Mouse (Mus musculus): ENCODE measurements at regions not wholly inside any gene's neighbourhood (a gene's known extent, or its start where the extent isn't known, plus 50 kb on each side); places are given as distances from the start of the nearest gene placed in this dataset.
"Not testable (repeated sequence)": the region's sequence is repeated elsewhere in the genome, so short reads cannot be mapped to it uniquely, and the experiment has no call there.

DNA sequence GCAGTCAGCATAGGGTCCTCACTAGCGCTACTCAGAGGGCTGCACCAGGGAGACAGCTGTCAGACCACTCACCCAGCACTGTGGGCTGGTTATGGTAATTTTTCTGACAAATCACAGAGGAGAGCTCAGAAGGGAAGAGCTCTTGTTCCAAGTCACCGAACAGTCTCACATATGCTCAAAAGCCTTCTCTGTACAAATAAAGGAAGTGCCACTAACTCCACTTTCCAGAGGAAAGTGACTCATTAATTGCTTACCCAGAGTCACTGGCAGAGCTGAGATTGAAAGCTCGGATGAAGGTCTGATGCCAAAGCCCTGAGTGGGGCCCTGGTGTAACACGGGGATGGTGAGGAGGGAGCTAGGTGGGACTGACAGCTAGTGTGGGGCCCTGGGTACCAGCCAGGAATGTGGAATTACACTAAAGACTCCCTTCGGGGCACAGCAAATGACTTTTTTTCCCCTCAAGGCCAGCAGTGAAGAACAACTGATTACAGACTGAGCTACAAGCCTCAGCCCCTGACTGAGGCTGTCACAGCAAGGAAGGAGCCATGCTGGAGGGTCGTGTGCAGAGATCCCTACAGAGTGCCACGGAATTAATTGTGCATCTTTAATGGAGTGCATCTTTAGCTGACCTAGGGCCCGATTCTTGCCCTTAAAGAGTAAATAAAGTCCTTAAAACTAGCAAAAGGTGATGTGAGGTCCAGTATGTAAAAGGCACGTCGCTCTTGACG is 155.6 kb upstream of the Ubl3 start:
- DNase-seq (ENCODE audit: low spot score in 2 of 2) = peak in 1 of 2 experiments; percentile 53

DNA sequence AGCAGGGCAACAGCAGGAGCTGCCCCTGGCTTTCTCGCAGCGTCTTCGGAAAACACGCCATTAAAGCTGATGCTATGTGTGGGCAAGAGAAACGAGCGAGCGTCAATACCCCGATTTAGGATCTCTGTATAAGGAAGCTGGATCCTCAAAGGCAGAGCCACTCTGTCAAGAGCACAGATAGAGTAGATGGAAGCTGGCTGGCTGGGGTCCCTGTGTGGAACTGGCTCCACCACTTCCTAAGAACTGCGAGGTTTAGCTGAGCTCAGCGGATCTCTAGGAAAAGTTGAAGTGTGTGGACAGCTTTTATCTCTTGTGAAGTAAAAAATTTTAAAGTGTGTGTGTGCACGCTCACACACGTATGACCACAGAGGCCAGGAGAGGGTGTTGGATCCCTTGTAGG is 154.7 kb upstream of the Ubl3 start:
- no peak for DNase-seq (ENCODE audit: low spot score in 2 of 2)

DNA sequence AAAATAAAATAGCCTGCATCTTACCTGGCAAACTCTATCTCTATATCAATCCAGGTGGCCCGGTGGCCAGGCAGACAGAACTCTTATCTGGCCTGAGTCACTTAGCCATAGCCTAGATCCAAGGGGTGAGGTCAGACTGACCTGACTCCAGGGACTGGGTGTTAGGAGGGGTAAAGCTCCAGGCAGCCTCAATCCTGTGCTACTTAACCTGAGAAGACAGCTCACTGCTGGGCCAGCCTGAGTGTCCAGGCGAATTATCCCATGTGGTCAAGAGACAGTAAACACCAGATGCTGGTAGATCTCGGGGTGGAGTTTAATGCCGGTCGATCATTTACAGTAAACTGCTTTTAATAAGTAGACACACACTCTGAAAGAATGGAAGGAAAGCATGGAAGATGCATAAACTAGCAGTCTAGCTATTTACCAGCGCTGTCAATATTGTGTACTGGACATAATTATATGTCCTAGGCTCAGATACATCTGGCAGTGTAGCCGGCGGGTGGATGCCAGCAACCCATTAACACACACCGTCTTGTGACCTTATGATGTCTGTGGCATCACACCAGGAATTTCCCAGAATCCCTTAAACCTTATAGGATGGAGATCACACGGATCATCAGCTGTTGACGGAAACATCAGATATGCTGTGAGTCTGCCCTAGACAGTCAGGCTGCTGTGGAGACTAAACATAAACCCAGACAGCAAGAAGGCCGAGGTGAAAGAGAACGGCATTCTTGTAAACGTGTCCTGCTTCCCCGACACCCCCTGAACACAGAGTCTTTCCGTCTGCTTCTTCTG is 153.9 kb upstream of the Ubl3 start:
- DNase-seq (ENCODE audit: low spot score in 2 of 2) = no peak

DNA sequence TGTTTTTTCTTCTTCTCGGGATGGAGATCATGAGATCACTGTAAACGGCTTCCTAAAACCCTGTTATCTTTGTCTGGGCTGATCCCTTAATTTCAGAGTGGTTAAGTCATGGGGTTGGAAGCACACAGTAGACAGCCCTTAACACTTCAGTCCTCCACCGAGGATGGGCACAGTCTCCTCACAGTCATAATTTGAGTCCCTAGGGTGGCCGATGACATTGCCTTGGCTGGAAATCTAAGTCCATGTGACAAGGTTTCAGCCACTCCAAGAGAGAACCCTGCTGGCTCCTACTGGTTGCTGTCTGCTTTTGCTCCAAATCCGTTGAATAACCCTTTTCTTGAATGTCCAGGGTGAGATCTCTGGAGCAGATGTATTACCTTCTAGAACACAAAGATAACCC is 152.2 kb upstream of the Ubl3 start:
- no peak for DNase-seq (ENCODE audit: low spot score in 2 of 2)

DNA sequence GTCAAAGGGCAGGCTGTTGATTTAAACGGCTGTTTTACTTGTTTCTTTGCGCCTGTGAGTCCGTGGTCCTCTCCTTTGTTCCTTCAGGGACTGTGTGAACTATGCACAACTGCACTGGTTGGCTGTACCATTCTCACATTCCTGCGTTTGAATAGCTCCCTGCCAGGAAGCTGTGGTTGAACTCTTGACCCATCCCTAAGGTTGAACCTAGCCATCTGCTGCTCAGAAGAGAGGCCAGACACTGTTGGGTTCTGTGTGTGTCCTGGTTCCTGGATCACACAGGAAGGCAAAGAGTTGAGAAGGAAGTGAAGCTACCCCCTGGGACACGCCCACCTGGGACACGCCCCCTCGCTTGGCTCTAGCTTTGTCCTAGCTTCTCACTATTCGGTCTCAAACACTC is 149.3 kb upstream of the Ubl3 start:
- no peak for DNase-seq (ENCODE audit: low spot score in 2 of 2)

DNA sequence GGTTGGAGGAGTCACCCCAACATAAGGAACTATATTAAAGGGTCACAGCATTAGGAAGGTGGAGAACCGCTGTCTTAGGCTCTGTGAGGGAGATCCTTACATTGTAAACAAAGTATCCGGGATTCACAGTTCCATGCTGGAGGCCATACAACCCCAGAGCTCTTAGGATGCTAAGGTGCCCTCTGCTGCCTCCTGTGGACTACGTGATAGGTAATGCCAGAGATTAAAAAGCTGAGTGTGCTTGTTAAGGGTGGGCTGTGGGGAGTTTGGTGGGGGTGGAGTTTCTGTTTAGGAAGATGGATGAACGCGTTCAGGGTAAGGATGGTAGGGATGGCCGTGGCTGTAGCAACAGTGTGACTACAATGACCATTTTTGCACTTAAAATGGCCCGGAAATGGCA is 148.4 kb upstream of the Ubl3 start:
- DNase-seq (ENCODE audit: low spot score in 2 of 2) = no peak

DNA sequence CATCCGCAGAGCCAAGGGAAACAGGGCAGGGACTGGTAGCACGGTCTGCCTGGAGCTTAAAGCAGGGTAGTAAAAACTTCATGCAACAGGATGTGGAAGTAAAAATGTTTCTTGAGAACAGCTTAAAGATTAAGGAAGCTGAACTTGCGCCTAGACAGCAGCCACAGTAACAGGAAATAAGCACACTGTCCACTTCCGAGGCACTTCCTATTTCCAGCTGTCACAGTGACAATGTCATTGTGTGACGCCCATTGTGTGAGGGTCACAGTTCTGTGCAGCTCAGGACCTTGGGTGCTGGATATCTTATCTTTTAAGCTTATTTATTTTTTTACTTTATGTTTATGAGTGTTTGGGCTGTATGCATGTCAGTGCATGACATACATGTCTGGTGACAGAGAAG is 147.7 kb upstream of the Ubl3 start:
- DNase-seq (ENCODE audit: low spot score in 2 of 2) = no peak

DNA sequence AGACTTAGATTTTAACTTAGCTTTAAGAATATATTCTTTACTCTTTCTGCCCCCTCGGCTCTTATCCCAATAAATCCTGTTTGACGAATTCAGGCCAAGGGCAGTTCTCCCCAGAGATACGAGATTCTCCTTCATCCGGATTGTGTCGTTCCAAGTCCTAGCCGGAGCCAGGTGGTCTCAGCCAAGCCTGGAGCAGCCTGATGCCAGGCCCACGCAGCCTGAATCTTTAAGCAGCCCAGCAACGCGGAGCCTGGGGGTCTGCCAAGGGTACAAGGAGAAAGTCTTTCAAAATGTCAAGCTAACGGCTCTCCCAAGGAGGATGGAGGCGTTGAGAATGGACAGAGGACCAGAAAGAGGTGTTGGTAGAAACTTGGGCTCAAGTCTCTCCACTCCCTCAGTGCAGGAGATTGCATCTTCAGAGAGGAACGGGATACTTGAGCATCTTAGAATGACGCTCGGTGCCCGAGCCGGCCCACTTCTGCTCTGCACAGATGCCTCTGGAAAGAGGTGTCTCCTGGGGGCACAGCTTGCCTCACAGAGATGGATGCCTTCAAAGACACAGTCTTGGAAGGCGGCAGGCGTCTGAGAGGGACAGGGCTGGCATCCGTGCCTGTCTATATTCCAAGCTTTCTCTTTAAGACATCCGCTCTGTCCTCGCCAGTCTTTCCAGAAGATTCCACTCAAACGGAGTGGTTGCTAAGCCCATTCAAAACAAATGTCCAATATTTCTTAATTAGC is 145.2 kb upstream of the Ubl3 start:
- DNase-seq (ENCODE audit: low spot score in 2 of 2) = no peak

DNA sequence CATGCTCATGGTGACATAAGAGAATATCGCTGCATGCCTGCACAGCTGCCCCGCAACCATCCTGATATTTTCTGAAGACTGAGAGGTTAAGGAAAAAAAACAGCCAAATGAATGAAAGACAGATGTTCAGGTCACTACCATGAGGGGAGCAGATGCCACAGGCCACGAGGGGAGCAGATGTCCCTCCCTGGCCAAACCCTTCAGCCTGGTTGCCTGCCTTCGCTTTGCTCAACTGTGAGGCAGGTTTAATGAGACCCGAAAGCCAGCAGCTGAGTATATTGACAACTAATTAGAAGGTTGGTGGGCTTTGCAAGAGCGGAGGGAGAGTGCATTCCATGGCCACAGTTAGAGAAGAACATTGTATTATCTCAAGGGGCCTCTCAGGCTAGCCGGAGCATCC is 141.8 kb upstream of the Ubl3 start:
- DNase-seq (ENCODE audit: low spot score in 2 of 2) = no peak

DNA sequence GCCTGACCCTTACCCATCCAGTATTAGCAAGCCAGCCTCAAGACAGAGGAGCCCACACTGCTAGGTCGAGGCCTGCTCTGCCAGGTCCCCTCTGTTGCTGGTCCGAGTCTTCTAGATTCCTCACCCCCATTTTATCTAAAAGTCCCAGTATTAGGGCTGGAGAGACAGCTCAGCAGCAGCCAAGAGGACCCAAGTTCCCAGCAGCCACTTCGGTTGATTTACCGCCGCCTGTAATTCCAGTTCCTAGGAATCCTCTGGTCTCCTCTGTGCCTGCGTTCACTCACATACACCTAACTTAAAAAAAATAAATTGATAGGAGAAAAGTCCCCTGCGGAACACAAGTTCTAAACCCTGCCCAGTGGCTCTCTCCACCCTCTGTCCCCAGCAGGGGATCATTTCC is 138.9 kb upstream of the Ubl3 start:
- DNase-seq (ENCODE audit: low spot score in 2 of 2) = no peak

DNA sequence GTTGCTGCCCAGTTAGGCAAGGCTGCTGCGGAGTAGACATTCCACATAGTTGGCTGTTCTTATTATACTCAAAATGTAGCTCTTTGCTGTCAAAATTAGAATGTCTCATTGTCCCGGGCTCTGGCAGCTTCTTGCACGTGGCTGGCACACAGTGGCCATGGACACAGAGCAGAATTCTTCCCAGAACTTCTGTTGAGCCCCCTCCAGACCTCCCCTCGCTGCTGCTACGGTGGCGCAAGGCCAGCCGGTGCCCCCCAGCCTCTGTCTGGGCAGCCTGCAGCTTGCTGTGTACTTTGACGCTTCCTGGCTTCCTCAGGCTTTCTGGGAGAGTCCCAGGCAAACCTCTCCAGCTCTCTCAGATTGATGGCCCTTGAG is 138.2 kb upstream of the Ubl3 start:
- no peak for DNase-seq (ENCODE audit: low spot score in 2 of 2)

DNA sequence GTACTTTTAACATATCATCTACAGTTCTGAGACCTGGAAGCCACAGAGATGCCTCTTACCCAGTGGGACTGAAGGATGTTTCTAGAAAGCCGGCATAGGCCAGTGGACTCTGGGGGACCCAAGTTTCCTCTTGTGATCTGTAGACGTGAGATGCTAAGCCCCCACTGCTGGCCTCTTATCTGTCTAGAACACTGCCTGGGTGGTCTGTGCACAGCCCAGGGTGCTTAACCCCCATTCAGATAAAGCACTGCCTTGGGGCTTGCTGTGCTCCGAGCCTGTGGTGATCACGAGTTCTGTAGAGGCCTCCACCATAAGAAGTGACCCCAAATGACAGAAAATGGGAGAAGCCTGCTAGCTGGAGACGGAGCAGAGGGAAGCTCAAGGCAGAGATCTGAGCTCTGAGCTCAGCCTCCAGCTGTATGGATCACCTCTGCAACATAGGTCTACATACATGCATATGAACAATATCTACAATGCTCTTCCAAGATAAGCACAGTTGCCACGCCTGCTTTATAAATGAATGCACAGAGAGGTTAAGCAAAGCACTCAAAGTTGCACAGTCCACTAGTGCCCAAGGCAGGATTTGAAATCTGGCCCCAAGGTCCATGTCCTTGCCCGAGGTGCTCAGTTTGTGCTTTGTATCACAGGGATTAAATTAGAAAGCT is 137.7 kb upstream of the Ubl3 start:
- no peak for DNase-seq (ENCODE audit: low spot score in 2 of 2)

DNA sequence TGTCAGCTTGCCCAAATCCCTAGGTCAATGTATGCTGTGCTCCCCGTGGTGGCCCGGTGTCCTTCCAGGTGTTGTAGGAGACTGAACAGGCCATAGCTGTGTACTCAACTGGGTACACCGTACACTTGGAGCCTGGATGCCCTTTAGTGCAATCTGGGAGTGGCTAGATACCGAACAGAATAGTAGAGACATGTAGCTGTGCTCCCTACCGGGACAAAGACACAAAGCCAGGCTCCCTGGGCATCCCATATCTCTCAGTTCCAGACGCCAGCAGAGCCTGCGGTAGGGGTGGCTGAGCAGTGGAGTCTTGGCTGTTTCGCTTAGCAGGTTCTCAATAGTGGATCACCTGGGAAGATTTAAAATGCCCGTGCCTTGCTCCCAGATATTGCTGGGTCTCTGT is 136.7 kb upstream of the Ubl3 start:
- no peak for DNase-seq (ENCODE audit: low spot score in 2 of 2)

DNA sequence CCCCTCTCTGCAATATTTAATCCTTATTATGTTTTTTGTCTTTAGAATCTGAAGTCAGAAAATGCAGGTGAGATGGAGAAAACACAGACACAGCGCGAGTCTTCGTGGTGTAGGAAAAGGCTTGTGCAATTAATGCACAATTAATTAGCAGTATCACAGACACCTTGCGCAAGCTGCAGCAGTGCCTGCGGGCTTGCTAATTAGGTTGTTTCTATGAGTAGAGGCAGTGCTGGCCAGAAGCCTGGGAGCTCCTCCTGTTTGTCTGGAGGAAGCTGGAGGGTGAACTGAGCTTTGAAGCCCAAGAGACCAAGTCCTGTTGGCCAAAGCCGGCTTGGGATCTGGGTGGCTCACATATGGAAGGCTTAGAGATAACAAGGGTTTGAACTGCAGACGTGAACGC is 135.9 kb upstream of the Ubl3 start:
- no peak for DNase-seq (ENCODE audit: low spot score in 2 of 2)

DNA sequence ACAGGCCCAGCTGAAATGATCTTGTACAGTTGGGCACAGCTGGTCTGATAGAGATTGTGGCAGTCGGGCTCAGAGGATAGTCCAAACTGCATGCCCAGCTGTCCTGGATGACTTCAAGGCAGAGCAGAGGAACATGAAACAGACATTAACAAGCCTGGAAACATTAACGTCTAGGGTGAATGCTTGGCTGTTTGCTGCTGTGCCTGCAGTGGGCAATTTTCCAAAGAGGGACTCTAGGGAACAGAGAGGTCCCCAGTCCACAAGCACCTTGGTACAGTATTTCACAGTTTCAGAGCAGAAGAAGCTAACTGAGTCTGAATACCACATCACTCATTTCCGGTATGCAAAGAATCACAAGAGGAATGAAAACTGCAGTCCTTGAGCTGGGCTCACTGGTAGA is 135.2 kb upstream of the Ubl3 start:
- no peak for DNase-seq (ENCODE audit: low spot score in 2 of 2)

DNA sequence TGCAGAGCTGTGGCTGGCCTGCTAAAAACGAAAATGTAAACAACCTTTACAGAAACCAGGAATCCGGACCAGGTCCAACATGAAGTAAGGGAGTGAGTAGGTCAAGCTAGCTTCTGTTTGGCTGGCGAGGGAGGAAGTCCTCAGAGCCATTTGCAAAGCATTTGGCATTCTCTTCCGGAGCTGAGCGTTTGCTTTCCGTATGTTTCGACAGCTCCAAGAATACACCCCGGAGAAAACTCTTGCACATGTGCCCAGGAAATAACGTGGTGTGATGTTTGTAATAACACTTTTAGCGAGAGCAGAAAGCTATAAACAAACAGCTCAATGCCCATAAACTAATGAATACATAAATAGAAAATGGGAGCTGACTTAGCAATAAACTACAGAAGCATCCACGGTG is 131.6 kb upstream of the Ubl3 start:
- DNase-seq (ENCODE audit: low spot score in 2 of 2) = no peak

DNA sequence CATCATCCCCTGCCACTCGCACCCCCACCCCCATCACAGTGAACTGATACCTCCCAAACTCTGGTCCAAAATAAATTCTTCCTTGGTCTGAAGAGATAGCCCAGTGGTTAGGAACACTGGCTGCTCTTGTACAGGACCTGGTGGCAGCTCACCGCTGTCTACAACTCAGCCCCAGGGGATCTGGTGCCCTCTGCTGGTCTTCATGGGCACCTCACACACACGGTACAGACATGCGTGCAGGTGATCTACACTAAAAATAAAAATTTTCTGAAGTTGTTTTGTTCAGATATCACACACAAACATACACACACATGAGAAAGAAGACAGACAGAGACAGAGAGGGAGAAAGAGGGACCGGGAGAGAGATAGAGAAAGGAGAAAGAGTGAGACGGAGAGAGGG is 130.0 kb upstream of the Ubl3 start:
- DNase-seq (ENCODE audit: low spot score in 2 of 2) = no peak

DNA sequence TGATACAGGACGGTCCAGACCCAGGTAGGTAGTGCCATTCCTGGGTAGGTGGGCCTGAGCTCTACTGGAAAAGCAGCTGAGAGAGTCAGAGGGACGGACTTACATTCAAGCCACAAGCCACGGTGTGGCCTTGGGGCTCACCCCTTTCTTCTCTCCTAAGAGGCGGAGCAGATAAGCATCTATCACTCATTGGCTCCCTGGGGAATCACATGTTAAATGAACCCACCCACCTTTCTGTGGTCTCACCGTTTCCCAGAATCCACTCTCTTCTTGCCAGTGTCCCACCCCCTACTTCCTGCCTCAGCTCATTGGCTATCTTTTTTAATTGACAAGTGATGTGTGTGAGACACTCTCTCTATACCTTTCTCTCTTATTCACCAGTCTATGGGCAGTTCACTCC is 127.8 kb upstream of the Ubl3 start:
- no peak for DNase-seq (ENCODE audit: low spot score in 2 of 2)

DNA sequence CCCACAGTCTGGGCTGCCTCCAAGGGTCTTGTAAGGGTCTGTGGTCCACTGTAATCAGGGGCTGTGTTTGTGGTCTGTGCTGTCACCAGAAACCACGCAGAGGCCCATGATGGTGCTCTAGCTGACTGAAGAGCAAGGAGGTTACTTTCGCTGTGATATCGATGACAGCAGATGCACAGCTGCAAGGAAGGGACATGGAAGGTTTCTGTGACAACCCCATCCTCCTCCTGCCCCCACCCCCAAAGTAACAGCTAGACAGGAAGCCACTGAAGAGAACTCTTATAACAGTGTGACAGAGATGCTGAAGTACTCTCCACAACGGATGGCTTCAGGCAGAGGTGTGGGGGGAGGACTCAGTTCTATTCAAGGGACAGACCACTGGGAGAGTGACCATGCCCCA is 127.0 kb upstream of the Ubl3 start:
- no peak for DNase-seq (ENCODE audit: low spot score in 2 of 2)

DNA sequence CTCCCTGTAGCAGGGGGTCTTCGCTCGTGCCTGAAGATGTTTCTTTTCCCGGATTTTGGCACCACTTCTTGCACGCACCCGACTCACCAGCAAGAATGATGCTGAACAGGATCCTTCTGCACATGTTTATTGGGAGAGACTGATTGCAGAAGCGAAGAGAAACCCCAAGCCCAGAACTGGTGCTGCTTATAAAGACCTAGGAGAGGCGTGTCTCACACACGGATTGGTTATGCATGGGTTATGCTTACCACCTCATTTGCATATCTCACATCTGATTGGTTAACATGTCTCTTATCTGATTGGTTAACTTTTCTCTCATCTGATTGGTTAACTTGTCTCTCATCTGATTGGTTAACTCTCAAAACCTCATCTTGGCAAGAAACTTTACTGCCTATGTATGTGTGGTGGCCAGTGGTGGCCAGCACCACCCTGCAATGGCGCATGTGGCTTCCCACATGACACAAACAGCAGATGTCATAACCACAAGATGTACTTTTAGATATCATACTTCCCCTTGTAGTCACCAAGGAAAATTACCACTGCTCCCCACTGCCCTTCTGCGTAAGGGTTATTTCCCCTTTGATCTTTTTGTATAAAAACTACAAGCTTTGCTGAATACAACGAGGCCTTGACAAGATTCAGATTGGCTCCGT is 125.8 kb upstream of the Ubl3 start:
- not testable (repeated sequence) for DNase-seq (ENCODE audit: low spot score in 2 of 2)

DNA sequence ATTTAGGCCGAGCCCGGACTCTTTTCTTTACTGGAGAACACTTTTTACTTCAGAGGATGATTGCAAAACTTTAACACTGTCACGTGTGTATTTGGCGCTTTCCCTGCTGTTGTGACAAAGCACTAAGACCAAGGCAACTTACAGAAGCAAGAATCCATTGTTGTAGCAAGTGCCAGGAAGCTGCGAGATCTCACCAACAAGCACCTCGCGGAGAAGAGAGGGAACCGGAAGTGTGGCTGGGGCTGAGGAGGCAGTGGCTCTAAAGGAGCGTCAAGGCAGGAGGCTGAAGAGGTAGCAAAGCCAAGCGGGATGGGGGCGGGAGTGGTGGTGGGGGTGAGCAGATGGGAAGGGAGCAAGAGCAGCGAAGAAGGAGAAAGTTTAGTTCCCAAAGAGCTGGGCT is 121.7 kb upstream of the Ubl3 start:
- no peak for DNase-seq (ENCODE audit: low spot score in 2 of 2)

Measured in adrenal gland, adult 18-20 months (tissue).